Mouse (Mus musculus): ENCODE data around the gene Plcl1.

DNA sequence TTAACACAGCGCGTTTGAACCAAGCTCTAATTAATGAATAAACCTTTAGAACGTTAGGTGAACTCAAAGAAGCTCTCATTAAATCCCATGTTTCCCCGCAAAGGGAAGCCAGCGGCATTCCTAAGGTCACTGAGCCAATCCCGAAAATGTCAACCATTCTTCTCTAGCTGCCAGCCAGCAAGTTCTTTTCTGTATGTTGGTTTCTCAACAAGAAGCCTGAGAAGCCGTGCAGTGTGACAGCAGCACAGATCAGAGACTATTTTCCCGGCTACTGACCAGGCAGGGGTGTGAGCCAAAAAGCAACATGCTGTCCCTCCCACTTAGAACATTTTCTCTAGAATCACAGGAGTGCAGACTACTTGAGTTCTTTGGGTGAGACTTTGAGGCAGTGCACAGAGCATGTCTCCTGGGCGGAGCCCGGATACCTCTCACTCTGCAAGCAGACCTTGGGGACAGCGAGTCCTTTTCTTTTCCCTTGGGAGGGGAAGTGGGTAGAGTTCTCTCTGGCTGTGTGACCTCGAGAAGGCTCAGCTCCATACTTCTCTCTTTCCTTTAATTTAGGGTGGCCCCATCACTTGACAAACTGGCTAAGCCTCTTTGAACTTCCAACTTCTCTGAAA lies 333.1 kb downstream of the Plcl1 start:
- TF ChIP-seq CTCF (IDR thresholded peaks at IDR 0.05; ENCODE audit: low read depth) (no peak), EP300 (IDR thresholded peaks at IDR 0.05; ENCODE audit: low read depth) (no peak)

Data from liver, embryonic 14.5 days (tissue).